Mouse (Mus musculus) spleen, adult 2 months (tissue): ENCODE data around the gene Ankmy2. TPM values are rescaled to one million over a fixed set of nuclear protein-coding genes. Genes with fewer than 3 reads are reported as not detected.

Experiments
- DNase-seq, 2 experiments: peaks; one replicate each; pipeline versions ENCODE4 v3.0.0 to v3.0.0-alpha.2; 2012 to 2021; ENCODE audit warnings: low spot score in 2 of 2, low read depth in 1 of 2
- H3K27ac ChIP-seq: fragments of 200-500 bp; 2 replicates; pipeline ENCODE4 v1.5.1; 2012; ENCODE audit warnings: low read length, inconsistent platforms; ENCODE audit not compliant: insufficient read depth
- H3K27me3 ChIP-seq: fragments of 200-500 bp; 2 replicates; pipeline ENCODE4 v1.6.1; 2012; ENCODE audit warnings: mild to moderate bottlenecking, moderate library complexity, low read length, inconsistent platforms; ENCODE audit not compliant: control insufficient read depth, insufficient read depth
- H3K36me3 ChIP-seq: fragments of 200-500 bp; 2 replicates; pipeline ENCODE4 v1.6.1; 2012; ENCODE audit warnings: mild to moderate bottlenecking, low read length, inconsistent platforms; ENCODE audit not compliant: control insufficient read depth, insufficient read depth
- H3K4me1 ChIP-seq: fragments of 200-500 bp; 2 replicates; pipeline ENCODE4 v1.6.1; 2011; ENCODE audit warnings: inconsistent platforms; ENCODE audit not compliant: control insufficient read depth, insufficient read depth, insufficient read length
- H3K4me3 ChIP-seq: fragments of 200-500 bp; 2 replicates; pipeline ENCODE4 v1.5.1; 2011; ENCODE audit warnings: mild to moderate bottlenecking, inconsistent platforms; ENCODE audit not compliant: insufficient read depth, insufficient read length; ENCODE audit errors: extremely low read depth
- CTCF ChIP-seq: fragments of 200-500 bp; IDR thresholded peaks from 2 replicates; pipeline ENCODE4 v1.5.1; 2011; ENCODE audit warnings: mild to moderate bottlenecking, inconsistent platforms; ENCODE audit not compliant: insufficient read depth, insufficient read length, insufficient replicate concordance; ENCODE audit errors: extremely low read depth
- POLR2A ChIP-seq: fragments of 200-500 bp; IDR thresholded peaks from 2 replicates; pipeline ENCODE4 v1.6.1; 2011; ENCODE audit warnings: low read depth, low read length, inconsistent platforms
- WGBS: fragments of 180-500 bp; shearing (Covaris S2); methylation state at CpG from one replicate; pipeline ENCODE4 v1.1.7; 2018; 5-methylcytosine and 5-hydroxymethylcytosine counted together
- polyA plus RNA-seq: library from polyadenylated mRNA; depleted of rRNA; stranded (reverse); fragments of >200 nt; gene quantifications from 2 replicates; pipeline ENCODE4 v1.2.3, GENCODE M21; 2012

The Ankmy2 gene
- polyA plus RNA-seq, 1 experiment: 3.6 TPM

DNA sequence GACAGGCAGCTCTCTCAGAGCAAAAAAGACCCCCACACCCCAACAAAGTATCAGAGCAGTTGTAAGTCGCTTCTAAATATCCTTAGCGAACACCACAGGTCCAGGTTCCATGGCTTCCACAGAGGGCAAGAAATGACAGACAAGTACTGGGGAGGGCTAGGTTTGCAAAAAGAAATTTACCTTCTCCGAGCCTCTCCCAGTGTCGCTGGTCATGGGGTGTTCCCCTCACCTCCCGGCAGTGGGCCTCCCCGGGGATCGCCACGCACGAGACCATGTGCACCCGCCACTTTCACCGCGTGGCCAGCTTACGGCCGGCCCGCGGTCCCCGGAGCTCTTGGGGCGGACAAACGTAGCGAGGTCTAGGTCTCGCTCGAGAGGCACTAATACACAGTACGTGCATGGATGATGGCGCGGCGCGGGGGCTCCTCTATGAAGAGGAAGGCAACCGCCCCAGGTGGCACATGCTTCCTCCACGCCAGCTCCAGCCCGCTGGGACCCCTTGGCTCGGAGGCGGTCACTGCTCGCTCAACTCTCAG, 745 bp upstream of the Ankmy2 start:
- peak in 1 of 2 experiments; percentile 26 for DNase-seq
- Histone ChIP-seq H3K4me1 (peaks cover 11% of the 10 kb centered on the region; the same call in 1 of the 2 replicates), H3K36me3 (no peaks in the 10 kb centered on the region), H3K27ac (peak overlapping the region; percentile 71), H3K4me3 (peak overlapping the region; percentile 81), H3K27me3 (no peaks in the 10 kb centered on the region)
- under 1% methylated on average over 33 of the region's 33 CpGs for WGBS
- TF ChIP-seq POLR2A (no peak), CTCF (no peak)

DNA sequence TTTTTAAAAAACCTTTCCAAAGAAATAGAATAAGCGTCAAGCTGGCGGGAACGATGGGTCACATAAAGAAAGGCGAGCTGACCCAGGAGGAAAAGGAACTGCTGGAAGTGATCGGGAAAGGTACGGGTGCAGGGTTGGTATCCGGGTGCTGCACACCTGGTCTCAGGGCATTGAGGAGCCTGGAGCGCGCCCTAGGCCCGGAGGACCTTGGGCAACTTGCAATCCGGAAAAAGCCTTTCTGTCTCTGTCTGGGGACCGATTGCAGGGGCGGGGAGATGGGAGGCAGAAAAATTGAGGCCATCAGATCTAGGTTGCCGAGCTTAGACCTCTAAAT, 357 bp downstream of the Ankmy2 start:
- peak overlapping the region; percentile 66 for H3K4me3 ChIP-seq
- no peaks in the 10 kb centered on the region for H3K27me3 ChIP-seq
- under 1% methylated on average over 14 of the region's 14 CpGs for WGBS
- peak overlapping the region; percentile 79 for H3K27ac ChIP-seq
- peaks cover 11% of the 10 kb centered on the region; the same call in 1 of the 2 replicates for H3K4me1 ChIP-seq
- H3K36me3 ChIP-seq: no peaks in the 10 kb centered on the region
- TF ChIP-seq POLR2A (no peak), CTCF (no peak)
- DNase-seq: peak; percentile 29 to 41

- no peak for TF ChIP-seq POLR2A
- TF ChIP-seq CTCF: no peak
- Histone ChIP-seq H3K27me3 (no peaks in the 10 kb centered on the region), H3K36me3 (peaks cover 1% of the 10 kb centered on the region; the same call in 1 of the 2 replicates), H3K4me3 (peak within 1 kb of the TSS; percentile 66), H3K27ac (peak within 1 kb of the TSS; percentile 79), H3K4me1 (peaks cover 11% of the 10 kb centered on the region; the same call in 1 of the 2 replicates)
- peak; percentile 45 to 64 for DNase-seq
- under 1% methylated on average over 26 of the region's 26 CpGs for WGBS
Observed at GRCm38 (mm10) chr12:36157638-36158308, 859 bp downstream of the Ankmy2 start, which contains the start of gene Bzw2. Gene Bzw2, minus strand, starts transcription at chr12:36158080.

GRCm38 (mm10) chr12:36164126-36164791, 7.3 kb downstream of the Ankmy2 start:
- Histone ChIP-seq H3K36me3 (peaks cover 6% of the 10 kb centered on the region), H3K4me3 (no peak overlapping the region), H3K4me1 (peaks cover 3% of the 10 kb centered on the region; the same call in 1 of the 2 replicates), H3K27me3 (no peaks in the 10 kb centered on the region), H3K27ac (no peak overlapping the region)
- TF ChIP-seq CTCF: no peak
- no peak for TF ChIP-seq POLR2A
- 67% methylated on average over 7 of the region's 7 CpGs for WGBS
- DNase-seq: no peak

GRCm38 (mm10) chr12:36165299-36165698, 8.4 kb downstream of the Ankmy2 start:
- TF ChIP-seq CTCF (no peak), POLR2A (no peak)
- no peak overlapping the region for H3K27ac ChIP-seq
- H3K36me3 ChIP-seq: peaks cover 7% of the 10 kb centered on the region
- H3K27me3 ChIP-seq: no peaks in the 10 kb centered on the region
- peaks cover 3% of the 10 kb centered on the region; the same call in 1 of the 2 replicates for H3K4me1 ChIP-seq
- WGBS: 100% methylated on average over 1 of the region's 1 CpGs
- no peak for DNase-seq
- H3K4me3 ChIP-seq: no peak overlapping the region

DNA sequence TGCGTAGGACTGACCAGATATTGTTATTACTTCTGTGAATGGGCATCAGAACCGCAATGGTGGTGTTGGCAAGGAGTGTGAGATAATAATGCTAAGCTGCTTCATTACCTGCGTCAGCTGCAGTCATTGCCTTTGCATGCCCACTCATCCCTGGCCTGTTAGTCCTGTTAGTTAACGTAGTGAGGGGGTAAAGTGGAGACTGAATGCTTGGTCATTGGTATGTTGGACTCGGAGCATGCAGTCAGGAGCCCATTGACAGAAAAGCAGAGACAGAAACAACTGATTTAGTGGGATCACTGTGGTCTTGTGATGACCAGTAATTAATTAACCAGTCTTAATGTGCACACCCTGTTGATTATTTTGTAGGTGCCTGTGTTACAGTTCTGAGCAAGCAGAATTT, 20.3 kb downstream of the Ankmy2 start:
- 92% methylated on average over 5 of the region's 5 CpGs for WGBS
- DNase-seq: no peak
- no peak for TF ChIP-seq POLR2A
- TF ChIP-seq CTCF: no peak
- H3K27me3 ChIP-seq: no peaks in the 10 kb centered on the region
- H3K36me3 ChIP-seq: peaks cover 21% of the 10 kb centered on the region
- H3K27ac ChIP-seq: no peak overlapping the region
- H3K4me1 ChIP-seq: no peaks in the 10 kb centered on the region
- no peak overlapping the region for H3K4me3 ChIP-seq
